Mouse (Mus musculus) ES-Bruce4 (cell line): Measurements from ENCODE around the gene Spg11. TPM values are rescaled to one million over a fixed set of nuclear protein-coding genes. Genes with fewer than 3 reads are reported as not detected.

ENCODE experiments used
- H3K27ac ChIP-seq: 2 replicates; pipeline ENCODE4 v1.5.1; 2012; ENCODE audit warnings: low read length, inconsistent platforms; ENCODE audit not compliant: insufficient read depth
- H3K27me3 ChIP-seq: 2 replicates; pipeline ENCODE4 v1.6.1; 2012; ENCODE audit warnings: mild to moderate bottlenecking, low read length, inconsistent platforms; ENCODE audit not compliant: control insufficient read depth, poor library complexity, insufficient read depth, severe bottlenecking
- H3K36me3 ChIP-seq: 2 replicates; pipeline ENCODE4 v1.6.1; 2012; ENCODE audit warnings: inconsistent platforms, mild to moderate bottlenecking, low read length, moderate library complexity; ENCODE audit not compliant: control insufficient read depth, poor library complexity, insufficient read depth, severe bottlenecking
- H3K4me1 ChIP-seq: one replicate; pipeline ENCODE4 v1.8.1; 2011; ENCODE audit warnings: low read length; ENCODE audit not compliant: control insufficient read depth, insufficient read depth
- H3K4me3 ChIP-seq: 2 replicates; pipeline ENCODE4 v1.5.1; 2011; ENCODE audit warnings: low read depth, mild to moderate bottlenecking, low read length
- H3K9ac ChIP-seq: 2 replicates; pipeline ENCODE4 v1.6.1; 2012; ENCODE audit warnings: low read depth, mild to moderate bottlenecking, inconsistent platforms; ENCODE audit not compliant: poor library complexity, severe bottlenecking
- H3K9me3 ChIP-seq: replicated peaks from 2 replicates; pipeline ENCODE4 v1.6.1; 2012; ENCODE audit warnings: mild to moderate bottlenecking, low read length, inconsistent platforms; ENCODE audit not compliant: control insufficient read depth, poor library complexity, insufficient read depth, severe bottlenecking
- CTCF ChIP-seq: IDR thresholded peaks from one replicate; pipeline ENCODE4 v1.8.1; 2011; ENCODE audit warnings: low read depth, low read length
- EP300 ChIP-seq: IDR thresholded peaks from 2 replicates; pipeline ENCODE4 v1.6.1; 2011; ENCODE audit warnings: low read depth, low read length; ENCODE audit not compliant: insufficient read depth
- POLR2A ChIP-seq: IDR thresholded peaks from one replicate; pipeline ENCODE4 v1.8.1; 2011; ENCODE audit warnings: low read length; ENCODE audit not compliant: insufficient read depth
- polyA plus RNA-seq: library from polyadenylated mRNA; stranded (reverse); fragments of >200 nt; gene quantifications from 2 replicates; pipeline ENCODE4 v1.2.4, GENCODE M21; 2011; ENCODE audit warnings: low read depth; ENCODE audit not compliant: missing spikeins, insufficient read depth, insufficient read length

Spg11 gene
- polyA plus RNA-seq, 1 experiment: 31.5 TPM

DNA sequence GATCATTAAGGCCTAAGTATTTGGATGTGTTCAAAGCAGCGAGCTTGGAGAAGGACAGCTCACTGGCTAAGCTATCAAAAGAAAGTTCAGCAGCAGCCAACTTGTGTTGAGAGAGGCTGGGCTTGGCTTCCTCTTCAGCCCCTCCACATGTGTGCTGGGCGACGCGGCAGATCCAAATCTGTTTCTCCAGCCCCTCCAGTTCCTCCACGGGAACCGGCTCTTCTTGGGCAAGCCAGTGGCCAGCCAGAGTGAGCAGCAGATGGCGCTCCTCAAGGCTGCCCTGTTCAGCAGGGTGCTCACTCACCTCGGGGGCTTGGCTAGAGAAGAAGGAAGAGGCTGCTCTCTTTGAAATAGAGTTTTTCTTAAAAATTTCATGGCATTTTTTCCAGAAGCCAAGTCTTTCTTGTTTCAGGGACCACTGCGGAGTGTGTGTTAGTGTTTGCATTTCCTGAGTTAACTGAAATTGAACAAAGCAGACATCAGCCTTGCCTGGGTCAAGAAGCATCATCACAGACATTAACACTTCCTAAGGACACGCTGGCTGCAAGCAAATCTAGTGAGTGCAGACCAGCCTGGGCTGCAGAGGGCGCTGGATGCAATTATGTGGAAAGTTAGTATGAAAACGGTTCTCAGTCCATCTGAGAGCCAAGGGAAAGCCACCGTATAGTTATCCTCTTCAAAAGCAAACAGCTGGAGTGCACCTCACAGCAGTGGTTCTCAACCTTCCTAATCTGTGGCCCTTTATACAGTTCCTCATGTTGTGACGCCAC is 52.8 kb downstream of the Spg11 start:
- Histone ChIP-seq H3K27me3 (no peaks in the 10 kb centered on the region), H3K9me3 (no peaks in the 10 kb centered on the region), H3K36me3 (peaks cover 9% of the 10 kb centered on the region), H3K4me3 (no peak overlapping the region), H3K9ac (no peak overlapping the region), H3K27ac (no peak overlapping the region), H3K4me1 (no peaks in the 10 kb centered on the region)
- no peak for TF ChIP-seq EP300
- TF ChIP-seq POLR2A: no peak
- peak; percentile 69 for TF ChIP-seq CTCF

DNA sequence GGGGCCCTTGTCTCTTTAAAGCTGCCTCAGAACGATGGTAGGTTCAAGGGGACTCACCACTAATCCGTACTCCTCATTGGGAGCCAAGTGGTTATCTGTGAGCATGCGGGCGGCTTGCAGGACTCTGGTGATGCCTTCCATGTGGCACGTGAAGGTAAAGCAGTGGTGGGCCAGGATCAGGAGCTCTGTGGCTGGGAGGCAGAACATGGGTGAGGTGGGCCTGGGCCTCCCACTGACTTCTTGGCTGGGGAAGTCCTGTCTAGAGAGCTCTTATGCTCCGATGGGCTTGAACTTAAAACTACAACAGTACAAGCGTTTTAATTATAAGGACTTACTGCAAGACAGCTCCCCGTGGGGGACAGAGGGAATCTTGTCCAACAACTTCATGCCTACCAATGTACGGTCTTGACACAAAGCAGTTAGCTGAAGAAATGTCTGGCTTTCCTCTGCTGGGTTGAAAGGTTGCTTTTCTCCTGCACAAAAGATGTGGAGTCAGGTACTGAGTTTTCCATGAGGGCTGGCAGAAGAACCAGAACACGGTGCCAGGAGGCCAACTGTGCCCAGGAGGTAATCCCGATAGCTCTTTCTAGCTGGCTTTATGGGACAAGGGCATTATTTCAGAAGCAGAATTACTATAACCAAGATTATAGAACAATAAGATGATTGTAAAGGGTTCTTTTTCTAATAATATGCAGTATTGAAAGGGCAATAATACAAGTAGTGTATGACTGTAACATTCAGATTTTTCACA is 58.6 kb downstream of the Spg11 start:
- Histone ChIP-seq H3K27ac (no peak overlapping the region), H3K4me3 (no peak overlapping the region), H3K9ac (no peak overlapping the region), H3K4me1 (no peaks in the 10 kb centered on the region), H3K36me3 (peaks cover 23% of the 10 kb centered on the region), H3K9me3 (no peaks in the 10 kb centered on the region), H3K27me3 (no peaks in the 10 kb centered on the region)
- TF ChIP-seq EP300 (no peak), POLR2A (no peak), CTCF (no peak)

DNA sequence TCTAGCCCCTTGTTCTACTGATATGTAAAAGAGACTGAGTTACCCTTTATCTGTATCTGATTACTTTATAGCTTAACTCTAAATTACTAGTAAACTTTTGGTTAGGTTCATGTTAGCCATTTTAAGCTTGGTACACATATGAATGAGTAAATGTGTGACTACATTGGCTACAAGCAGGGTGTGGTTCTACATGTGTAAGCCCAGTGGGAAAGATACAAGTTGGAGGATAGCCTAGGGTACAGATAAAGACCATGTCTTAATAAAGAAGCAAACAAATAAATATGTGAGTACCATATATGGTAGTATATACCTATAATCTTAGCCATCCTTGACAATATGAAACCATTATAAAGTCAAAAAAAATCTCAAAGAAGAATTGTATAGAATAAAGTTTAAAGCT is 74.3 kb downstream of the Spg11 start:
- TF ChIP-seq POLR2A: no peak
- TF ChIP-seq CTCF: no peak
- no peak for TF ChIP-seq EP300

DNA sequence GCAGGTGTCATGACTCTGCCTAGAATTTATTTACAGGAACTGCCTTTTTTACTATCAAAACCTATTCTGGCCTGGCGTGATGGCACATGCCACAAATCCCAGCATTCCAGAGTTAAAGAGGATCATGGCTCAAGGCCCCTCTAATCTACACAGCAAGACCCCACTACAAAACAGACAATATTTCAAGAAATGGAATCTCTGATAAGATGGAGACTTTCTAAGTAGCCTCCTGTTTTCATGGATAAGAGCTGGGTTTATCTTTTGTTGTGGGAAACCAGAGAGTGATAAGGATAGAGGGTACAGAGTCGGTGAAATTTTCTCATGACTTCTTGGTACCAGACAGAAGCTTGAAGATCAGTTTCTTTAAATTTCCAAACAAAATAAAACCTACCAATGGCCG is 82.1 kb downstream of the Spg11 start:
- H3K27me3 ChIP-seq: no peaks in the 10 kb centered on the region
- H3K4me3 ChIP-seq: no peak overlapping the region
- TF ChIP-seq CTCF (no peak), EP300 (no peak), POLR2A (no peak)
- H3K4me1 ChIP-seq: no peaks in the 10 kb centered on the region
- H3K9ac ChIP-seq: no peak overlapping the region
- no peak overlapping the region for H3K27ac ChIP-seq
- H3K36me3 ChIP-seq: peaks cover 39% of the 10 kb centered on the region
- H3K9me3 ChIP-seq: no peaks in the 10 kb centered on the region

More for the DNA sequence above, 74.3 kb downstream of the Spg11 start:
- Histone ChIP-seq H3K27ac (no peak overlapping the region), H3K9me3 (no peaks in the 10 kb centered on the region), H3K27me3 (no peaks in the 10 kb centered on the region), H3K4me3 (no peak overlapping the region), H3K4me1 (no peaks in the 10 kb centered on the region), H3K36me3 (peaks cover 34% of the 10 kb centered on the region), H3K9ac (no peak overlapping the region)

DNA sequence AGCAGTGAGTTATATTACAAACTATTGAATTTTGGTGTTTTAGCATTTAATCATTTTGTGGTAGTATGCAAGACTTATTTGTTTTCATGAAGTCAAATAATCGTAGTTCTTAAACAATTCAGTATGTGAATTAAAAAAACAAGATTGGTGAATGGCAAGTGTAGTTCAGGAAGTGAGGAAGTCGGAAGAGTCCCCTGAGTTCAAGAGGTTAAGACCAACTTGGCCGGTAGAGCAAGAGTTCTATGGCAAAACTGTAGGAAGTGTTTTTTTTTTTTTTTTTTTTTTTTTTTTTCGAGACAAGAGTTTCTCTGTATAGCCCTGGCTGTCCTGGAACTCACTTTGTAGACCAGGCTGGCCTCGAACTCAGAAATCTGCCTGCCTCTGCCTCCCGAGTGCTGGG is 86.2 kb downstream of the Spg11 start:
- Histone ChIP-seq H3K27ac (no peak overlapping the region), H3K4me3 (no peak overlapping the region), H3K9me3 (no peaks in the 10 kb centered on the region), H3K9ac (no peak overlapping the region), H3K4me1 (no peaks in the 10 kb centered on the region), H3K27me3 (no peaks in the 10 kb centered on the region), H3K36me3 (peaks cover 34% of the 10 kb centered on the region)
- TF ChIP-seq EP300: no peak
